Mouse (Mus musculus) ES-Bruce4 (cell line): ENCODE data around the gene Olfr1493-ps1. TPM values are rescaled to one million over a fixed set of nuclear protein-coding genes. Genes with fewer than 3 reads are reported as not detected.

Source experiments
- H3K27ac ChIP-seq: 2 replicates; pipeline ENCODE4 v1.5.1; 2012; ENCODE audit warnings: low read length, inconsistent platforms; ENCODE audit not compliant: insufficient read depth
- H3K27me3 ChIP-seq: 2 replicates; pipeline ENCODE4 v1.6.1; 2012; ENCODE audit warnings: mild to moderate bottlenecking, low read length, inconsistent platforms; ENCODE audit not compliant: control insufficient read depth, poor library complexity, insufficient read depth, severe bottlenecking
- H3K36me3 ChIP-seq: 2 replicates; pipeline ENCODE4 v1.6.1; 2012; ENCODE audit warnings: inconsistent platforms, mild to moderate bottlenecking, low read length, moderate library complexity; ENCODE audit not compliant: control insufficient read depth, poor library complexity, insufficient read depth, severe bottlenecking
- H3K4me1 ChIP-seq: one replicate; pipeline ENCODE4 v1.8.1; 2011; ENCODE audit warnings: low read length; ENCODE audit not compliant: control insufficient read depth, insufficient read depth
- H3K4me3 ChIP-seq: 2 replicates; pipeline ENCODE4 v1.5.1; 2011; ENCODE audit warnings: low read depth, mild to moderate bottlenecking, low read length
- H3K9ac ChIP-seq: 2 replicates; pipeline ENCODE4 v1.6.1; 2012; ENCODE audit warnings: low read depth, mild to moderate bottlenecking, inconsistent platforms; ENCODE audit not compliant: poor library complexity, severe bottlenecking
- H3K9me3 ChIP-seq: replicated peaks from 2 replicates; pipeline ENCODE4 v1.6.1; 2012; ENCODE audit warnings: mild to moderate bottlenecking, low read length, inconsistent platforms; ENCODE audit not compliant: control insufficient read depth, poor library complexity, insufficient read depth, severe bottlenecking
- CTCF ChIP-seq: IDR thresholded peaks from one replicate; pipeline ENCODE4 v1.8.1; 2011; ENCODE audit warnings: low read depth, low read length
- EP300 ChIP-seq: IDR thresholded peaks from 2 replicates; pipeline ENCODE4 v1.6.1; 2011; ENCODE audit warnings: low read depth, low read length; ENCODE audit not compliant: insufficient read depth
- POLR2A ChIP-seq: IDR thresholded peaks from one replicate; pipeline ENCODE4 v1.8.1; 2011; ENCODE audit warnings: low read length; ENCODE audit not compliant: insufficient read depth
- polyA plus RNA-seq: library from polyadenylated mRNA; stranded (reverse); fragments of >200 nt; gene quantifications from 2 replicates; pipeline ENCODE4 v1.2.4, GENCODE M21; 2011; ENCODE audit warnings: low read depth; ENCODE audit not compliant: missing spikeins, insufficient read depth, insufficient read length

Gene Olfr1493-ps1
- polyA plus RNA-seq = not detected in 2 replicates

- Histone ChIP-seq H3K27me3 (no peaks in the 10 kb centered on the region), H3K9me3 (no peaks in the 10 kb centered on the region), H3K36me3 (no peaks in the 10 kb centered on the region), H3K4me1 (no peaks in the 10 kb centered on the region), H3K27ac (no peak within 1 kb of the TSS), H3K4me3 (no peak within 1 kb of the TSS), H3K9ac (no peak within 1 kb of the TSS)
- no peak for TF ChIP-seq POLR2A
- no peak for TF ChIP-seq CTCF
- no peak for TF ChIP-seq EP300
Observed at GRCm38 (mm10) chr19:13722978-13723377, at the start of gene Olfr1493-ps1. Gene Olfr1493-ps1 (plus strand): TSS chr19:13723278.

GRCm38 (mm10) chr19:13696968-13697367 is 26.1 kb upstream of the Olfr1493-ps1 start, which contains the start of gene Olfr1491:
Gene Olfr1491 (plus strand): TSS chr19:13697268.
- Histone ChIP-seq H3K9me3 (no peaks in the 10 kb centered on the region), H3K36me3 (no peaks in the 10 kb centered on the region), H3K4me3 (no peak within 1 kb of the TSS), H3K4me1 (no peaks in the 10 kb centered on the region), H3K9ac (no peak within 1 kb of the TSS), H3K27me3 (no peaks in the 10 kb centered on the region), H3K27ac (no peak within 1 kb of the TSS)
- TF ChIP-seq EP300 = no peak
- TF ChIP-seq POLR2A = no peak
- TF ChIP-seq CTCF = no peak

DNA sequence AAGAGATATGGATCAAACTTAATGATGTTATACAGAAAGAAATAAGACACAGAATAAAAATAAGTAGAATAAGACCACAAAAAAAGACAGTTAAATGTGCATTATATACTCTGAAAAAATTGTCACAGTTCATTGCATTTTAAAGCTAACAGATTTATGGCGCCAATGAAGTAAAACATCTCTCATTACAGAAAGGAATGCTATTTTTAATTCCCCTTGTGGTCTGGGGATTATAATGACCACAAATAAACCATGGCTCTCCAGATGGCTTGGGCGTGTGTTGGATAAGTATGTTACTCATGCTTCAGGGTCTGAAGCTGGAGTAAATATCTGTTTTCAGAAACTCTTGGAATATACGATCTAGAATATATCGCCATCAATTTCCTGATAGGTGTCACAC is 16.4 kb downstream of the Olfr1493-ps1 start, which contains the start of gene Olfr1494:
Gene Olfr1494 (plus strand): TSS at position 301 of the 400 bp plus-strand sequence.
- no peaks in the 10 kb centered on the region for H3K9me3 ChIP-seq
- H3K4me3 ChIP-seq = no peak within 1 kb of the TSS
- H3K36me3 ChIP-seq = no peaks in the 10 kb centered on the region
- H3K4me1 ChIP-seq = no peaks in the 10 kb centered on the region
- H3K27ac ChIP-seq = no peak within 1 kb of the TSS
- H3K9ac ChIP-seq = no peak within 1 kb of the TSS
- no peaks in the 10 kb centered on the region for H3K27me3 ChIP-seq
- TF ChIP-seq CTCF (no peak), POLR2A (no peak), EP300 (no peak)

DNA sequence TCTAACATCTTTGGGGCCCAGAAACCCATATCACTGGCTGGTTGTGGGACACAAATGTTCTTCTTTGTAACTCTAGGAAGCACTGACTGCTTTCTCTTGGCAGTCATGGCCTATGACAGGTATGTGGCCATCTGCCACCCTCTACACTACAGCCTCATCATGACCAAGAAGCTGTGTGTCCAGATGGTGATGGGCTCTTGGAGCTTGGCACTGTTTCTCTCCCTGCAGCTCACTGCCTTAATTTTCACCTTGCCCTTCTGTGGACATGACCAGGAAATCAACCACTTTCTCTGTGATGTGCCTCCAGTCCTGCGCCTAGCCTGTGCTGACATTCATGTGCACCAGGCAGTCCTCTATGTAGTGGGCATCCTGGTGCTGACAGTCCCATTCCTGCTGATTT is 26.3 kb downstream of the Olfr1493-ps1 start:
- TF ChIP-seq EP300 (no peak), POLR2A (no peak), CTCF (no peak)
- Histone ChIP-seq H3K36me3 (no peaks in the 10 kb centered on the region), H3K4me3 (no peak overlapping the region), H3K27ac (no peak overlapping the region), H3K9ac (no peak overlapping the region), H3K27me3 (no peaks in the 10 kb centered on the region), H3K4me1 (no peaks in the 10 kb centered on the region), H3K9me3 (no peaks in the 10 kb centered on the region)

DNA sequence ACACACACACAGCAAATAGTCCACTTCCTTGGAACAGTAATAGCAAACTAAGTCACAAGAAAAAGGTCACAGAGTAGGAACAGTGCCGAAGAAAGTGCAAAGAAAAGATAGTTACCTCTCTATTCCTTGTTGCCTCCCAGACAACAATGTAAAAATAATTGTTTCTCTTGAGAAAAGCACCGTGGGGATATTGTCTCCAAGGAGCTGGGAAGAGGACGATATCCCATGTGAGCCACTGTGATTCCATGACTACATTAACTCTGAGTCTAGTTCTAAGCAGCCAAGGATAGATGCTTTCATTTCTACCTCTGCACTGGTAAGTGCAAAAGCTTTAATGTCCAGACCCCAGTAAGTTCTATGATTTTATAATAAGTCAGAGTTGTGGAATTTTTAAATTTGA is 41.2 kb downstream of the Olfr1493-ps1 start, which contains the start of gene Olfr1495:
Gene Olfr1495 (plus strand): TSS at position 301 of the 400 bp plus-strand sequence.
- no peak for TF ChIP-seq POLR2A
- no peak for TF ChIP-seq EP300
- TF ChIP-seq CTCF = no peak
- H3K36me3 ChIP-seq = no peaks in the 10 kb centered on the region
- no peaks in the 10 kb centered on the region for H3K9me3 ChIP-seq
- H3K4me1 ChIP-seq = no peaks in the 10 kb centered on the region
- H3K9ac ChIP-seq = no peak within 1 kb of the TSS
- no peaks in the 10 kb centered on the region for H3K27me3 ChIP-seq
- no peak within 1 kb of the TSS for H3K4me3 ChIP-seq
- H3K27ac ChIP-seq = no peak within 1 kb of the TSS

GRCm38 (mm10) chr19:13768565-13769276 is 45.6 kb downstream of the Olfr1493-ps1 start:
- H3K36me3 ChIP-seq = no peaks in the 10 kb centered on the region
- H3K9ac ChIP-seq = no peak overlapping the region
- H3K27me3 ChIP-seq = no peaks in the 10 kb centered on the region
- no peak overlapping the region for H3K4me3 ChIP-seq
- TF ChIP-seq EP300 (no peak), POLR2A (no peak), CTCF (no peak)
- H3K4me1 ChIP-seq = no peaks in the 10 kb centered on the region
- no peak overlapping the region for H3K27ac ChIP-seq
- no peaks in the 10 kb centered on the region for H3K9me3 ChIP-seq
